ENCODE assay signal across 22 mouse cellular contexts in the genomic region with DNA sequence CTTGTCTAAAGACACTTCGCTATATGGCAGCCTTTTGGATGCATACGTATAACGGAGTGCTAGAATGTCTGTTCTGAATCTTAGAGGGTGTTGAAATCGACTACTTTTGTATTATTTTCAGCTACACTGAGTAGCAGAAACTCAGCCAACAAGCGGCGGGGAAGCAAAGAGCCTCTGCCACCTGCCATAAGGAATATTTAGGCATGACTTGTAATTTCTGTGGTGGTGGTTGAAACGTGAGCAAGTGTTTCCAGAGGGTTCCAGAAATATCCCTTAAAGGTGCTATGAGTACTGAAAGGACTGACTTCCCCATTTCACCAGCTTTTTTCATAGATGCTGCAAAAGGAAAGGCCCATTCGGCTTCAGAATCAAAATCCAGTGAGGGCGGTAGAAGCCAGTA.
DNase-seq lines count a peak whose midpoint lies in the region; ATAC-seq and TF ChIP-seq lines count a peak whose summit lies in the region.
"Had no signal": no experiment of that assay in that cellular context is flagged by ENCODE, and none has a peak within 500 bp of the region (broad histone marks: within the 10 kb centered on the region; RNA-seq: fewer than 3 reads in every experiment).

No protein-coding gene starts in this region.

- no peak for ATAC-seq in forebrain, postnatal 0 days
- no peak for ATAC-seq in forebrain, embryonic 13.5 days
- ATAC-seq: inflammation-experienced regulatory T-cells, adult 6 months; liver, postnatal 0 days had no signal

- intact Hi-C loops in left cerebral cortex, adult 2 months (cut with DNase I) = loop anchor here (10.0 kb wide), 1 partner anchor 409 kb away; no protein-coding TSS in a partner anchor

- no peaks in the 10 kb centered on the region for H3K36me3 ChIP-seq in forebrain, postnatal 0 days (ENCODE audit: insufficient read depth)
- no peaks in the 10 kb centered on the region for H3K36me3 ChIP-seq in forebrain, embryonic 13.5 days (ENCODE audit: poor library complexity, severe bottlenecking)
- H3K36me3 ChIP-seq: embryonic facial prominence, embryonic 13.5 days; G1E; limb, embryonic 10.5 days; midbrain, embryonic 12.5 days; neural tube, embryonic 13.5 days had no signal

- no peaks in the 10 kb centered on the region for H3K27me3 ChIP-seq in forebrain, postnatal 0 days (ENCODE audit: insufficient read depth, low read length)
- H3K27me3 ChIP-seq in forebrain, embryonic 13.5 days = no peaks in the 10 kb centered on the region
- H3K27me3 ChIP-seq: embryonic facial prominence, embryonic 13.5 days; neural tube, embryonic 13.5 days had no signal

- TF ChIP-seq CTCF in forebrain, postnatal 0 days (IDR thresholded peaks at IDR 0.05; ENCODE audit: low read depth) = no peak
- no peak for TF ChIP-seq CTCF in left cerebral cortex, adult 2 months (IDR thresholded peaks at IDR 0.05)

- no peak overlapping the region for H3K4me2 ChIP-seq in forebrain, postnatal 0 days (ENCODE audit: low read depth)
- H3K4me2 ChIP-seq in forebrain, embryonic 13.5 days = no peak overlapping the region
- H3K4me2 ChIP-seq: embryonic facial prominence, embryonic 13.5 days; midbrain, embryonic 12.5 days; neural tube, embryonic 13.5 days had no signal

- no peaks in the 10 kb centered on the region for H3K9me3 ChIP-seq in forebrain, postnatal 0 days (ENCODE audit: low read length)
- no peaks in the 10 kb centered on the region for H3K9me3 ChIP-seq in forebrain, embryonic 13.5 days (replicated peaks)
- H3K9me3 ChIP-seq: embryonic facial prominence, embryonic 13.5 days; G1E; limb, embryonic 10.5 days; midbrain, embryonic 12.5 days; neural tube, embryonic 13.5 days had no signal

- 67% methylated on average over 9 of the region's 9 CpGs for WGBS in forebrain, postnatal 0 days
- 89% methylated on average over 9 of the region's 9 CpGs for WGBS in forebrain, embryonic 13.5 days

- H3K4me3 ChIP-seq in forebrain, postnatal 0 days (ENCODE audit: low read depth, low read length) = no peak overlapping the region
- H3K4me3 ChIP-seq in forebrain, embryonic 13.5 days = no peak overlapping the region
- H3K4me3 ChIP-seq in left cerebral cortex, adult 2 months = no peak overlapping the region
- H3K4me3 ChIP-seq: embryonic facial prominence, embryonic 13.5 days; limb, embryonic 10.5 days; midbrain, embryonic 12.5 days; neural tube, embryonic 13.5 days had no signal

- no peak overlapping the region for H3K27ac ChIP-seq in forebrain, postnatal 0 days (ENCODE audit: low read depth, low read length)
- H3K27ac ChIP-seq in forebrain, embryonic 13.5 days = no peak overlapping the region
- H3K27ac ChIP-seq in left cerebral cortex, adult 2 months = peak overlapping the region; percentile 66
- H3K27ac ChIP-seq: embryonic facial prominence, embryonic 13.5 days; limb, embryonic 10.5 days; midbrain, embryonic 12.5 days; neural tube, embryonic 13.5 days had no signal

- DNase-seq in forebrain, postnatal 0 days = peak; percentile 31
- peak; percentile 91 for DNase-seq in brain, adult 2 months (ENCODE audit: low read depth, low spot score)
- peak; percentile 58 for DNase-seq in cerebellum, adult 8-10 months
- DNase-seq in left cerebral cortex, adult 2 months (ENCODE audit: extremely low spot score in 1 of 2, low spot score in 2 of 2) = no peak
- DNase-seq in kidney, adult 8-10 months = no peak
- no peak for DNase-seq in Muller cell, postnatal 12 days (ENCODE audit: inconsistent ontology term)
- DNase-seq in thymus, postnatal 25 days = no peak
- DNase-seq: adrenal gland, postnatal 25 days; gastrocnemius, postnatal 14 days; kidney, adult 9 months; kidney, postnatal 4 days; liver, postnatal 0 days; lung, postnatal 10 days; right cerebral cortex, adult 18-20 months; thymus, postnatal 4 days had no signal

- peaks cover 15% of the 10 kb centered on the region for H3K4me1 ChIP-seq in forebrain, postnatal 0 days (ENCODE audit: insufficient read depth)
- peaks cover 11% of the 10 kb centered on the region; the same call in 1 of the 2 replicates for H3K4me1 ChIP-seq in forebrain, embryonic 13.5 days

- H3K9ac ChIP-seq in forebrain, postnatal 0 days = no peak overlapping the region
- no peak overlapping the region for H3K9ac ChIP-seq in forebrain, embryonic 13.5 days
- H3K9ac ChIP-seq: embryonic facial prominence, embryonic 13.5 days; liver, postnatal 0 days; midbrain, embryonic 12.5 days; neural tube, embryonic 13.5 days had no signal

Comparison
In these comparisons a context has a peak if more than half of its experiments do, and no peak if none do; other contexts are left out.
1. DNase-seq: peak in forebrain, postnatal 0 days (single experiment), brain, adult 2 months (single experiment) and cerebellum, adult 8-10 months (single experiment); none in left cerebral cortex, adult 2 months (0 of 2), kidney, adult 8-10 months (0 of 2), Muller cell, postnatal 12 days (single experiment) and thymus, postnatal 25 days (single experiment).